Mouse (Mus musculus) kidney, embryonic 14.5 days (tissue): Measurements from ENCODE around the gene Tdpoz5. TPM values are rescaled to one million over a fixed set of nuclear protein-coding genes. Genes with fewer than 3 reads are reported as not detected.
"Not testable (repeated sequence)": the region's sequence is repeated elsewhere in the genome, so short reads cannot be mapped to it uniquely, and the experiment has no call there.

Source experiments
- ATAC-seq: fragments of 200-750 bp; cut with Nextera tagmentation; 2 replicates; pipeline ENCODE4 v1.8.0; 2017; ENCODE audit warnings: moderate number of reproducible peaks, mild to moderate bottlenecking, moderate TSS enrichment, moderate library complexity; ENCODE audit not compliant: low FRiP score, low TSS enrichment
- H3K27ac ChIP-seq: fragments of 300-500 bp; sonication (generic); 2 replicates; pipeline ENCODE4 v1.5.1; 2014; ENCODE audit warnings: low read depth, mild to moderate bottlenecking, low read length, moderate library complexity, mixed read lengths
- H3K27me3 ChIP-seq: fragments of 300-500 bp; sonication (generic); 2 replicates; pipeline ENCODE4 v1.6.1; 2014; ENCODE audit warnings: mild to moderate bottlenecking, low read length; ENCODE audit not compliant: control insufficient read depth, insufficient read depth
- H3K36me3 ChIP-seq: fragments of 300-500 bp; sonication (generic); 2 replicates; pipeline ENCODE4 v1.6.1; 2014; ENCODE audit warnings: low read length, mixed read lengths; ENCODE audit not compliant: control insufficient read depth, insufficient read depth
- H3K4me1 ChIP-seq: fragments of 300-500 bp; sonication (generic); 2 replicates; pipeline ENCODE4 v1.6.1; 2014; ENCODE audit warnings: low read length, mixed read lengths; ENCODE audit not compliant: control insufficient read depth, insufficient read depth
- H3K4me2 ChIP-seq: fragments of 300-500 bp; sonication (generic); replicated peaks from 2 replicates; pipeline ENCODE4 v1.6.1; 2014; ENCODE audit warnings: low read depth, mild to moderate bottlenecking, low read length
- H3K4me3 ChIP-seq: fragments of 300-500 bp; sonication (generic); 2 replicates; pipeline ENCODE4 v1.5.1; 2014; ENCODE audit warnings: mild to moderate bottlenecking, low read length
- H3K9ac ChIP-seq: fragments of 300-500 bp; sonication (generic); 2 replicates; pipeline ENCODE4 v1.6.1; 2014; ENCODE audit warnings: low read depth, mild to moderate bottlenecking, low read length, moderate library complexity
- H3K9me3 ChIP-seq: fragments of 300-500 bp; sonication (generic); 2 replicates; pipeline ENCODE4 v1.6.1; 2016; ENCODE audit warnings: low read length; ENCODE audit not compliant: control insufficient read depth
- WGBS: fragments of 180-500 bp; shearing (Covaris S2); extraction: QIAGEN DNeasy Blood & Tissue Kit; methylation state at CpG from one replicate; pipeline ENCODE4 v1.1.7; 2014; 5-methylcytosine and 5-hydroxymethylcytosine counted together
- polyA plus RNA-seq: library from polyadenylated mRNA; unstranded; fragments of >200 nt; fragmentation: Nextera tagmentation; extraction: Ambion mirVana; gene quantifications from 2 replicates; pipeline ENCODE4 v1.2.1, GENCODE M21; 2014

Gene Tdpoz5
- polyA plus RNA-seq: not detected in 2 replicates

- H3K27me3 ChIP-seq, H3K4me3 ChIP-seq, H3K4me2 ChIP-seq, H3K9me3 ChIP-seq, H3K9ac ChIP-seq, H3K27ac ChIP-seq, ATAC-seq, H3K36me3 ChIP-seq, H3K4me1 ChIP-seq: not testable (repeated sequence)
- 90% methylated on average over 2 of the region's 4 CpGs for WGBS
Measured at GRCm38 (mm10) chr3:93961214-93961613, at the start of gene Tdpoz5. TSS of gene Tdpoz5 (minus strand) at chr3:93961314.

- not testable (repeated sequence) for H3K27me3 ChIP-seq, H3K36me3 ChIP-seq, ATAC-seq, H3K4me1 ChIP-seq, H3K4me3 ChIP-seq, H3K27ac ChIP-seq, H3K9me3 ChIP-seq, H3K9ac ChIP-seq, H3K4me2 ChIP-seq
- WGBS: 93% methylated on average over 5 of the region's 6 CpGs
Measured at GRCm38 (mm10) chr3:93968938-93969337, 7.8 kb upstream of the Tdpoz5 start.

GRCm38 (mm10) chr3:93943443-93943842 is 17.7 kb downstream of the Tdpoz5 start, which contains the start of gene Gm9117:
TSS of gene Gm9117 (minus strand) at chr3:93943543.
- H3K9ac ChIP-seq, H3K27ac ChIP-seq, H3K4me1 ChIP-seq, H3K4me3 ChIP-seq, H3K27me3 ChIP-seq, H3K4me2 ChIP-seq, H3K9me3 ChIP-seq, H3K36me3 ChIP-seq, ATAC-seq: not testable (repeated sequence)
- WGBS: 91% methylated on average over 3 of the region's 4 CpGs

- H3K9ac ChIP-seq, H3K36me3 ChIP-seq, ATAC-seq, H3K4me1 ChIP-seq, H3K27me3 ChIP-seq, H3K9me3 ChIP-seq, H3K27ac ChIP-seq, H3K4me2 ChIP-seq, H3K4me3 ChIP-seq: not testable (repeated sequence)
- WGBS: no CpG with 5 or more reads among the region's 3 CpGs
Measured at GRCm38 (mm10) chr3:93938386-93938785, 22.7 kb downstream of the Tdpoz5 start.

Other genes starting within 250 kb of the Tdpoz5 start
- not detected in 2 replicates for gene Gm5773, start 188.3 kb downstream of the Tdpoz5 start, polyA plus RNA-seq
- gene Tdpoz4, start 164.9 kb downstream of the Tdpoz5 start, polyA plus RNA-seq: not detected in 2 replicates
- gene Tdpoz3, start 135.3 kb downstream of the Tdpoz5 start, polyA plus RNA-seq: not detected in 2 replicates
- gene Gm9117, start 17.8 kb downstream of the Tdpoz5 start, polyA plus RNA-seq: not detected in 2 replicates
- gene Gm9125, start 93.6 kb upstream of the Tdpoz5 start, polyA plus RNA-seq: not detected in 2 replicates
- not detected in 2 replicates for gene Gm10697, start 111.3 kb upstream of the Tdpoz5 start, polyA plus RNA-seq
- gene Gm10696, start 216.9 kb upstream of the Tdpoz5 start, polyA plus RNA-seq: not detected in 2 replicates
- gene Gm5286, start 235.4 kb upstream of the Tdpoz5 start, polyA plus RNA-seq: not detected in 2 replicates